Mouse (Mus musculus) neural tube, embryonic 12.5 days (tissue): ENCODE measurements around the gene Iqcn. TPM values are rescaled to one million over a fixed set of nuclear protein-coding genes. Genes with fewer than 3 reads are reported as not detected.

ENCODE experiments used
- ATAC-seq: fragments of 200-750 bp; cut with Nextera tagmentation; 2 replicates; pipeline ENCODE4 v1.8.0; 2017; ENCODE audit warnings: low read depth, mild to moderate bottlenecking, moderate TSS enrichment, moderate library complexity; ENCODE audit not compliant: low FRiP score
- H3K27ac ChIP-seq: fragments of 300-500 bp; sonication (generic); 2 replicates; pipeline ENCODE4 v1.5.1; 2016
- H3K27me3 ChIP-seq: fragments of 300-500 bp; sonication (generic); replicated peaks from 2 replicates; pipeline ENCODE4 v1.6.1; 2016; ENCODE audit warnings: mild to moderate bottlenecking
- H3K36me3 ChIP-seq: fragments of 300-500 bp; sonication (generic); 2 replicates; pipeline ENCODE4 v1.6.1; 2016; ENCODE audit warnings: mild to moderate bottlenecking
- H3K4me1 ChIP-seq: fragments of 300-500 bp; sonication (generic); 2 replicates; pipeline ENCODE4 v1.6.1; 2016
- H3K4me2 ChIP-seq: fragments of 300-500 bp; sonication (generic); replicated peaks from 2 replicates; pipeline ENCODE4 v1.6.1; 2016; ENCODE audit warnings: mild to moderate bottlenecking
- H3K4me3 ChIP-seq: fragments of 300-500 bp; sonication (generic); 2 replicates; pipeline ENCODE4 v1.5.1; 2016
- H3K9ac ChIP-seq: fragments of 300-500 bp; sonication (generic); 2 replicates; pipeline ENCODE4 v1.6.1; 2016; ENCODE audit warnings: mild to moderate bottlenecking
- H3K9me3 ChIP-seq: fragments of 300-500 bp; sonication (generic); 2 replicates; pipeline ENCODE4 v1.6.1; 2016; ENCODE audit warnings: mild to moderate bottlenecking
- WGBS: fragments of 180-500 bp; shearing (Covaris S2); methylation state at CpG from one replicate; pipeline ENCODE4 v1.1.7; 2016; 5-methylcytosine and 5-hydroxymethylcytosine counted together
- polyA plus RNA-seq: library from polyadenylated mRNA; unstranded; fragments of >200 nt; fragmentation: Nextera tagmentation; extraction: Ambion mirVana; gene quantifications from 2 replicates; pipeline ENCODE4 v1.2.1, GENCODE M21; 2016

The Iqcn gene
- polyA plus RNA-seq, 1 experiment from 2014 or later: 0.16 TPM

DNA sequence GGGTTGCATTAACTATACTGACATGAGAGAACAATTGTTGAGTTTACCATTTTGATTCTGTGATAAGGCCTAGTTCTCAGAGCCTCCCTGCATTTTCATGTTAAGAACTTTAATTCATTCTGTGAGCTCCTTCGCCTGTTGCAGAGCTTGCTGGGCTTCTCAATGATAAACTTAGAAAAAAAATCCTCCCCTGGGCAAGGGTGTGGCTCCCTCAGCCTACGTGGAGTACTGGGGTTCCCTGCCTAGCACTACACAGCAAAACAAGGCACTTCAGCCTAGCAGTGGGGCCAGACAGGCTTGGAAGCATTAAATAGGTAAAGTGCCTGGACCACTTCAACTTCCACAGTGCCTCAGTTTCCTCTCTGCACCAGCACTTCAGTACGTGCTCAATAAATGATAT, 21.8 kb upstream of the Iqcn start:
- 81% methylated on average over 3 of the region's 3 CpGs for WGBS
- no peak for ATAC-seq

DNA sequence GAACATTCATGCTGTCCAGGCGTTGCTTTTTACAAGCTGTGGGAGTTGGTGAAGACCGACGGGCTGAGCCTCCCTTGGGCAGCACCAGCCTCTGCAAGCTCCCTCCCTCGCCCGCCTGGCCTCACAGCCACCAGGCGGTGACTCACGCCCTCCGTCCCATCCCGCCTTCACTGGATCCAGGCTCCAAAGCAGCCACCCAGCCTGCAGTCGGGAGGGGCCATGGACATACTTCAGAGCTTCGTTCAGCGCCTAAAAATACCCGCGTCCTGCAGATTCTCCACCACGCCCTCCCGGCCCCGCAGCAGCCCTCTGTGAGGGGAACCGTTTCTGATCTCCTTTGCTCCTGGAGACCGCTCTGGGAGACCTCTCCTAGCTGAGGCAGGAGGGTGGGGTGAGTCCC, 21.1 kb upstream of the Iqcn start:
- WGBS: 8% methylated on average over 19 of the region's 19 CpGs
- ATAC-seq: 0 out of 2 replicates have a peak, but pooled peaks have one; percentile 19
- H3K4me1 ChIP-seq: peaks cover 12% of the 10 kb centered on the region; the same call in 1 of the 2 replicates
- H3K9ac ChIP-seq: peak overlapping the region; percentile 44; the same call in 1 of the 2 replicates
- H3K9me3 ChIP-seq: no peaks in the 10 kb centered on the region
- no peak overlapping the region; the same call in 1 of the 2 replicates for H3K4me3 ChIP-seq
- H3K27ac ChIP-seq: no peak overlapping the region
- peaks cover 30% of the 10 kb centered on the region for H3K36me3 ChIP-seq
- H3K4me2 ChIP-seq: peak overlapping the region; percentile 38
- H3K27me3 ChIP-seq: no peaks in the 10 kb centered on the region

More for the DNA sequence above, 21.8 kb upstream of the Iqcn start:
- no peak overlapping the region for H3K4me3 ChIP-seq
- H3K9ac ChIP-seq: no peak overlapping the region
- no peak overlapping the region for H3K27ac ChIP-seq
- no peaks in the 10 kb centered on the region for H3K27me3 ChIP-seq
- peaks cover 12% of the 10 kb centered on the region; the same call in 1 of the 2 replicates for H3K4me1 ChIP-seq
- H3K36me3 ChIP-seq: peaks cover 32% of the 10 kb centered on the region
- no peak overlapping the region for H3K4me2 ChIP-seq
- H3K9me3 ChIP-seq: no peaks in the 10 kb centered on the region

DNA sequence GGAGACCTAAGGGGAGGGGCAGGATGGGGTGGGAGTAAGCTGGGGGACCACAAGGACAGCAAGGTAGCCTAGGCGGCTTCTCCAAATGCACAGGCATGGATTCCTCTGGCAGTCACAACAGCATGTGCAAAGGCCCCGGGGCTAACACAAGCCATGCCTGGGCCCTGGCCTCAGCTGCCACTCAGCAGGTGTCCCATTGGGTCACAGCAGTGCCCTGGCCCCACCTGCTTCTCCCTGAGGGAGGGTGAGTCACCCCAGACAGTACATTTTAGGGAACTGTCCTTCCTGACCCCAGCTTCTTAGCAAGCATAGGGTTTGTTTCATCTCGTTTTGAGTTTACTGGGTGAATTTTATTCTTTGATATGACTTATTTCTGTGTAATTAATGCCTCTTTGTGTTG, 20.6 kb upstream of the Iqcn start:
- 73% methylated on average over 3 of the region's 3 CpGs for WGBS
- Histone ChIP-seq H3K9ac (0 out of 2 replicates have a peak overlapping the region, but pooled peaks have one; percentile 44), H3K4me3 (no peak overlapping the region), H3K36me3 (peaks cover 26% of the 10 kb centered on the region), H3K27ac (no peak overlapping the region), H3K27me3 (no peaks in the 10 kb centered on the region), H3K4me2 (0 out of 2 replicates have a peak overlapping the region, but pooled peaks have one; percentile 38), H3K9me3 (no peaks in the 10 kb centered on the region), H3K4me1 (peaks cover 12% of the 10 kb centered on the region; the same call in 1 of the 2 replicates)
- ATAC-seq: 0 out of 2 replicates have a peak, but pooled peaks have one; percentile 11

GRCm38 (mm10) chr8:70684291-70684690, 19.0 kb upstream of the Iqcn start:
- Histone ChIP-seq H3K4me2 (no peak overlapping the region), H3K4me1 (peaks cover 12% of the 10 kb centered on the region; the same call in 1 of the 2 replicates), H3K36me3 (peaks cover 10% of the 10 kb centered on the region; the same call in 1 of the 2 replicates), H3K27ac (no peak overlapping the region), H3K27me3 (no peaks in the 10 kb centered on the region), H3K9me3 (no peaks in the 10 kb centered on the region), H3K9ac (no peak overlapping the region), H3K4me3 (no peak overlapping the region)
- no peak for ATAC-seq
- WGBS: 50% methylated on average over 7 of the region's 7 CpGs

- H3K27ac ChIP-seq: no peak overlapping the region
- 94% methylated on average over 8 of the region's 8 CpGs for WGBS
- no peak for ATAC-seq
These were observed 15.7 kb upstream of the Iqcn start for GRCm38 (mm10) chr8:70687576-70687975.

GRCm38 (mm10) chr8:70688136-70688535, 15.1 kb upstream of the Iqcn start:
- Histone ChIP-seq H3K27ac (no peak overlapping the region), H3K4me2 (no peak overlapping the region), H3K27me3 (no peaks in the 10 kb centered on the region), H3K4me1 (peaks cover 18% of the 10 kb centered on the region), H3K36me3 (no peaks in the 10 kb centered on the region), H3K4me3 (no peak overlapping the region), H3K9me3 (no peaks in the 10 kb centered on the region), H3K9ac (no peak overlapping the region)
- no peak for ATAC-seq
- WGBS: 95% methylated on average over 3 of the region's 3 CpGs

More at GRCm38 (mm10) chr8:70687576-70687975, 15.7 kb upstream of the Iqcn start:
- Histone ChIP-seq H3K36me3 (no peaks in the 10 kb centered on the region), H3K4me3 (no peak overlapping the region), H3K27me3 (no peaks in the 10 kb centered on the region), H3K9ac (no peak overlapping the region), H3K4me2 (no peak overlapping the region), H3K4me1 (peaks cover 19% of the 10 kb centered on the region), H3K9me3 (no peaks in the 10 kb centered on the region)

DNA sequence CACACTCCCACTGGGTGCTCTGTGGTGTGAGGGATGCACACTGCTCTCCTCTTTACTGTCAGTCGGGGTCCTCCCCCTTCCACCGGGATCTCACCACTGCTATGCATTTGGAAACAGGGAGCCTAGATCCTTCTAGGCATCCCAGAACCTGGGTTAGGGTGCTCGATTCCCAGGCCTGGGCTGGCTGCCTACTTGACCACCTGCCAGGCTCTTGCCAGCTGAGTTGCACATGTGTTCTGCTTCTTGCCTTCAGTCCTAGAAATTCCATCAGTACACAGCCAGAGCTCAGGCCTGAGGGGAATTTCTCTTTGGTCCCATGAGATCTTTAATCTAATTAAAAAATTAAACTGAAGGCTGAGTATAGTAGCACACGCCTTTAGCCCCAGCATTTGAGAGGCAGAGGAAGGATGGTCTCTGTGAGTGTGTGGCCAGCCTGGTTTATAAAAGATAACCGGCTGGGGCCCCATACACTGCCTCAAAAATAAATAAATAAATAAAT, 13.3 kb upstream of the Iqcn start:
- 80% methylated on average over 5 of the region's 5 CpGs for whole genome bisulfite sequencing
- no peak overlapping the region for H3K4me3 ChIP-seq
- ATAC-seq: no peak
- no peak overlapping the region for H3K9ac ChIP-seq
- no peak overlapping the region for H3K4me2 ChIP-seq
- H3K36me3 ChIP-seq: no peaks in the 10 kb centered on the region
- no peaks in the 10 kb centered on the region for H3K27me3 ChIP-seq
- H3K27ac ChIP-seq: no peak overlapping the region
- H3K4me1 ChIP-seq: peaks cover 19% of the 10 kb centered on the region
- no peaks in the 10 kb centered on the region for H3K9me3 ChIP-seq

GRCm38 (mm10) chr8:70691230-70691629, 12.0 kb upstream of the Iqcn start:
- H3K4me2 ChIP-seq: peak overlapping the region; percentile 60
- peak overlapping the region; percentile 80 for H3K27ac ChIP-seq
- H3K4me3 ChIP-seq: 0 out of 2 replicates have a peak overlapping the region, but pooled peaks have one; percentile 19
- no peaks in the 10 kb centered on the region for H3K36me3 ChIP-seq
- peak overlapping the region; percentile 45; the same call in 1 of the 2 replicates for H3K9ac ChIP-seq
- ATAC-seq: peak; percentile 11; the same call in 1 of the 2 replicates
- 51% methylated on average over 4 of the region's 4 CpGs for WGBS
- H3K27me3 ChIP-seq: no peaks in the 10 kb centered on the region
- no peaks in the 10 kb centered on the region for H3K9me3 ChIP-seq
- peaks cover 32% of the 10 kb centered on the region for H3K4me1 ChIP-seq

GRCm38 (mm10) chr8:70691727-70692231, 11.5 kb upstream of the Iqcn start:
- Histone ChIP-seq H3K4me2 (peak overlapping the region; percentile 60), H3K27ac (peak overlapping the region; percentile 80), H3K27me3 (no peaks in the 10 kb centered on the region), H3K36me3 (no peaks in the 10 kb centered on the region), H3K4me3 (peak overlapping the region; percentile 19), H3K9ac (peak overlapping the region; percentile 45), H3K9me3 (no peaks in the 10 kb centered on the region), H3K4me1 (peaks cover 37% of the 10 kb centered on the region)
- ATAC-seq: peak; percentile 67
- WGBS: under 1% methylated on average over 20 of the region's 20 CpGs

DNA sequence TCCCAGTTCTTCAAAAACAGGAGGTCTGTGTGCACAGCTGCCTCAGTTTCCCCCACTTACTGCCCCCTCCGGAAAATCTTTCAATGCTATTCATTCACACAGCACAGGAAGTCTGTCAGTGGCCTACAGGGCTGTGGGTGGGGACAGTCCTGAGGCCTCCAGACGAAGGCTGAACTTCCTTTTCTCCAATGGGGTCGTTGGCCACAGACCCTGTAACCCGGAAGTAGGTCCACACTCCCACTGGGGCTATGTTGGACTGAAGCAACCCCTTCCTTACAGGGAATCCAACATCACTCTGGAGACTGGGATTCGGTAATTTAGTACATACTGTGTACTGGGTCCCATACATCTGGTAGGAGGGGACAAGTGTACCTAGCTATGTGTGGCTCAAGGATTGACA, 9.6 kb upstream of the Iqcn start:
- H3K4me3 ChIP-seq: no peak overlapping the region
- WGBS: 77% methylated on average over 5 of the region's 5 CpGs
- ATAC-seq: no peak
- peaks cover 50% of the 10 kb centered on the region for H3K4me1 ChIP-seq
- no peak overlapping the region for H3K27ac ChIP-seq
- no peak overlapping the region for H3K9ac ChIP-seq
- no peaks in the 10 kb centered on the region for H3K27me3 ChIP-seq
- no peaks in the 10 kb centered on the region for H3K9me3 ChIP-seq
- no peaks in the 10 kb centered on the region for H3K36me3 ChIP-seq
- H3K4me2 ChIP-seq: no peak overlapping the region

DNA sequence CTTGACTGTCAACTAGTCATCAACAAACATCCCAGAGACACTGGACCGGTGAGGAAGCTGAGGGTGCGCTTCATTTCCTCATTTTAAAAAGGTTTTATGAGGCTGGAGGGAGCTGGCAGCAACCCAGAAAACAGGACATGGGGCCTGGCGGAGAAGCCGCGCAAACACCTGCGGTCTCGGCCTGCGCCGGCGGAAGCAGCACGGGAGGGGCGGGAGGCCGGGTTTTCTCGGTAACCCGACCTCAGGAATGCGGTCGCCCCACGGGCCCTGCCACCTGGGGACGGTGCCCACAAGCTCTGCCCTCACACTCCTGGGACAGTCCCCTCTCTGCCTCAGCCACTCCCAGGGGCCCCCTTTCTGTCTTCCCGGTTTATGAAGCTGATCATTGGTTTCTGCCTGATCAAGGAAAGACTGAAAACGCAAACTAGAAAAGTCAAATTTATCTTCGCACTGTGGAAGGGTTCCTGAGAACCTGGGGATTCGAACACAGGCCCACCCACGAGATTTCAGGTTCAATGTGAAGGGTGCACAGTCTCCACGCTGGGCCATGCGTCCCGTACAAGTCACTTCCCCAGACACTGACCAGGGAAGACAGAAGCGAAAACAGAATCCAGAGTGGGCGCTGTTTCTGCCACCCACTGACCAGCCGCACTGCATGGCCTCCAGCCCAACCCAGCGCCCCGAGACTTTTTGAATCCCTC, 7.8 kb upstream of the Iqcn start:
- ATAC-seq: no peak
- no peaks in the 10 kb centered on the region for H3K36me3 ChIP-seq
- H3K9ac ChIP-seq: 0 out of 2 replicates have a peak overlapping the region, but pooled peaks have one; percentile 26
- 27% methylated on average over 32 of the region's 32 CpGs for WGBS
- H3K27ac ChIP-seq: peak overlapping the region; percentile 37; the same call in 1 of the 2 replicates
- H3K9me3 ChIP-seq: no peaks in the 10 kb centered on the region
- H3K4me3 ChIP-seq: no peak overlapping the region
- H3K27me3 ChIP-seq: no peaks in the 10 kb centered on the region
- peak overlapping the region; percentile 86; the same call in 1 of the 2 replicates for H3K4me2 ChIP-seq
- peaks cover 50% of the 10 kb centered on the region for H3K4me1 ChIP-seq
